Mouse (Mus musculus) stomach, embryonic 14.5 days (tissue): ENCODE measurements around the gene Acap1. TPM values are rescaled to one million over a fixed set of nuclear protein-coding genes. Genes with fewer than 3 reads are reported as not detected.
A peak's percentile ranks its signal among the peaks of the same experiment; 100 is the strongest.

ENCODE experiments used
- ATAC-seq: fragments of 200-750 bp; cut with Nextera tagmentation; 2 replicates; pipeline ENCODE4 v1.8.0; 2017; ENCODE audit warnings: low read depth, moderate TSS enrichment; ENCODE audit not compliant: insufficient number of reproducible peaks, insufficient read depth, low FRiP score
- H3K27ac ChIP-seq: fragments of 300-500 bp; sonication (generic); 2 replicates; pipeline ENCODE4 v1.5.1; 2014; ENCODE audit warnings: mild to moderate bottlenecking, low read length, moderate library complexity, mixed read lengths
- H3K27me3 ChIP-seq: fragments of 300-500 bp; sonication (generic); 2 replicates; pipeline ENCODE4 v1.6.1; 2014; ENCODE audit warnings: low read length, control low read depth, mixed read lengths; ENCODE audit not compliant: control insufficient read depth, insufficient read depth
- H3K36me3 ChIP-seq: fragments of 300-500 bp; sonication (generic); 2 replicates; pipeline ENCODE4 v1.6.1; 2014; ENCODE audit warnings: mild to moderate bottlenecking, control low read depth, low read length, moderate library complexity, mixed read lengths; ENCODE audit not compliant: control insufficient read depth, insufficient read depth
- H3K4me1 ChIP-seq: fragments of 300-500 bp; sonication (generic); 2 replicates; pipeline ENCODE4 v1.6.1; 2014; ENCODE audit warnings: low read length, control low read depth, mixed read lengths; ENCODE audit not compliant: control insufficient read depth, insufficient read depth
- H3K4me2 ChIP-seq: fragments of 300-500 bp; sonication (generic); replicated peaks from 2 replicates; pipeline ENCODE4 v1.6.1; 2014; ENCODE audit warnings: low read depth, low read length, control low read depth
- H3K4me3 ChIP-seq: fragments of 300-500 bp; sonication (generic); 2 replicates; pipeline ENCODE4 v1.5.1; 2014; ENCODE audit warnings: low read depth, low read length, control low read depth
- H3K9ac ChIP-seq: fragments of 300-500 bp; sonication (generic); replicated peaks from 2 replicates; pipeline ENCODE4 v1.6.1; 2014; ENCODE audit warnings: low read depth, mild to moderate bottlenecking, control low read depth, low read length, moderate library complexity, mixed read lengths
- H3K9me3 ChIP-seq: fragments of 300-500 bp; sonication (generic); 2 replicates; pipeline ENCODE4 v1.6.1; 2016; ENCODE audit warnings: low read depth, low read length, control low read depth; ENCODE audit not compliant: control insufficient read depth
- WGBS: fragments of 180-500 bp; shearing (Covaris S2); extraction: QIAGEN DNeasy Blood & Tissue Kit; methylation state at CpG from one replicate; pipeline ENCODE4 v1.1.7; 2014; 5-methylcytosine and 5-hydroxymethylcytosine counted together
- microRNA-seq: library from miRNA; unstranded; fragments of <30 nt; microRNA quantifications from one replicate; pipeline ENCODE4, GENCODE M21; 2016
- polyA plus RNA-seq: library from polyadenylated mRNA; unstranded; fragments of >200 nt; fragmentation: Nextera tagmentation; extraction: Ambion mirVana; gene quantifications from 2 replicates; pipeline ENCODE4 v1.2.1, GENCODE M21; 2014

Acap1 gene
- polyA plus RNA-seq, 1 experiment from 2014 or later, result 3.5 TPM

GRCm38 (mm10) chr11:69837604-69837951 is 57.8 kb downstream of the Acap1 start, which contains the start of gene Nlgn2:
Gene Nlgn2 (minus strand): TSS chr11:69837784.
- H3K4me2 ChIP-seq, result peak within 1 kb of the TSS; percentile 64
- H3K9me3 ChIP-seq, result no peaks in the 10 kb centered on the region
- H3K9ac ChIP-seq, result peak within 1 kb of the TSS; percentile 69
- H3K4me1 ChIP-seq, result peaks cover 28% of the 10 kb centered on the region
- 0% methylated on average over 11 of the region's 32 CpGs for WGBS
- H3K4me3 ChIP-seq, result peak within 1 kb of the TSS; percentile 74
- H3K27ac ChIP-seq, result peak within 1 kb of the TSS; percentile 89
- H3K27me3 ChIP-seq, result no peaks in the 10 kb centered on the region
- H3K36me3 ChIP-seq, result peaks cover 12% of the 10 kb centered on the region; the same call in 1 of the 2 replicates
- peak; percentile 56; the same call in 1 of the 2 replicates for ATAC-seq

- H3K9ac ChIP-seq, result peak overlapping the region; percentile 69
- H3K27ac ChIP-seq, result peak overlapping the region; percentile 89
- 1% methylated on average over 45 of the region's 52 CpGs for WGBS
- peaks cover 17% of the 10 kb centered on the region; the same call in 1 of the 2 replicates for H3K36me3 ChIP-seq
- no peaks in the 10 kb centered on the region for H3K27me3 ChIP-seq
- H3K4me3 ChIP-seq, result peak overlapping the region; percentile 74
- peaks cover 28% of the 10 kb centered on the region for H3K4me1 ChIP-seq
- no peaks in the 10 kb centered on the region for H3K9me3 ChIP-seq
- 0 out of 2 replicates have a peak, but pooled peaks have one; percentile 1 for ATAC-seq
- peak overlapping the region; percentile 63 for H3K4me2 ChIP-seq
Measured at GRCm38 (mm10) chr11:69836703-69837576, 58.4 kb downstream of the Acap1 start.

GRCm38 (mm10) chr11:69835966-69836335 is 59.4 kb downstream of the Acap1 start:
- Histone ChIP-seq H3K9ac (no peak overlapping the region), H3K27ac (no peak overlapping the region), H3K4me1 (peaks cover 28% of the 10 kb centered on the region), H3K4me3 (peak overlapping the region; percentile 74), H3K4me2 (peak overlapping the region; percentile 63), H3K9me3 (no peaks in the 10 kb centered on the region), H3K27me3 (no peaks in the 10 kb centered on the region), H3K36me3 (peaks cover 17% of the 10 kb centered on the region; the same call in 1 of the 2 replicates)
- WGBS, result 15% methylated on average over 4 of the region's 4 CpGs
- no peak for ATAC-seq

- ATAC-seq, result no peak
- no peak overlapping the region for H3K27ac ChIP-seq
- peaks cover 17% of the 10 kb centered on the region; the same call in 1 of the 2 replicates for H3K36me3 ChIP-seq
- H3K4me2 ChIP-seq, result peak overlapping the region; percentile 63
- H3K4me1 ChIP-seq, result peaks cover 28% of the 10 kb centered on the region
- WGBS, result 18% methylated on average over 9 of the region's 9 CpGs
- H3K4me3 ChIP-seq, result peak overlapping the region; percentile 74
- H3K9me3 ChIP-seq, result no peaks in the 10 kb centered on the region
- H3K9ac ChIP-seq, result no peak overlapping the region
- no peaks in the 10 kb centered on the region for H3K27me3 ChIP-seq
Measured at GRCm38 (mm10) chr11:69835326-69835965, 59.9 kb downstream of the Acap1 start.

- peak overlapping the region; percentile 63 for H3K4me2 ChIP-seq
- 7% methylated on average over 42 of the region's 48 CpGs for WGBS
- no peak overlapping the region for H3K27ac ChIP-seq
- no peaks in the 10 kb centered on the region for H3K27me3 ChIP-seq
- peak overlapping the region; percentile 33 for H3K4me3 ChIP-seq
- peak overlapping the region; percentile 31 for H3K9ac ChIP-seq
- ATAC-seq, result no peak
- peaks cover 20% of the 10 kb centered on the region; the same call in 1 of the 2 replicates for H3K36me3 ChIP-seq
- H3K4me1 ChIP-seq, result peaks cover 28% of the 10 kb centered on the region
- H3K9me3 ChIP-seq, result no peaks in the 10 kb centered on the region
Measured at GRCm38 (mm10) chr11:69834001-69834549, 61.3 kb downstream of the Acap1 start.

GRCm38 (mm10) chr11:69833554-69833953 is 61.8 kb downstream of the Acap1 start:
- peak overlapping the region; percentile 63 for H3K4me2 ChIP-seq
- WGBS, result 65% methylated on average over 8 of the region's 8 CpGs
- ATAC-seq, result no peak
- H3K27me3 ChIP-seq, result no peaks in the 10 kb centered on the region
- H3K4me3 ChIP-seq, result peak overlapping the region; percentile 33
- H3K4me1 ChIP-seq, result peaks cover 28% of the 10 kb centered on the region
- peak overlapping the region; percentile 31 for H3K9ac ChIP-seq
- no peaks in the 10 kb centered on the region for H3K9me3 ChIP-seq
- H3K27ac ChIP-seq, result no peak overlapping the region
- H3K36me3 ChIP-seq, result peaks cover 23% of the 10 kb centered on the region; the same call in 1 of the 2 replicates

Small RNAs within 50 kb of the gene (microRNA-seq; reads per million reads assigned to microRNA genes)
- not detected for gene Mir6924

Other genes starting within 250 kb of the Acap1 start
- gene Sox15, start 240.2 kb downstream of the Acap1 start, polyA plus RNA-seq, result 4.1 and 4.7 TPM in 2 replicates
- gene Mpdu1, start 232.9 kb downstream of the Acap1 start, polyA plus RNA-seq, result 49.9 and 50.2 TPM in 2 replicates
- gene Cd68, start 229.4 kb downstream of the Acap1 start, polyA plus RNA-seq, result 12.5 and 16.4 TPM in 2 replicates
- 654 and 666 TPM in 2 replicates for gene Eif4a1, start 223.1 kb downstream of the Acap1 start, polyA plus RNA-seq
- gene Senp3, start 213.5 kb downstream of the Acap1 start, polyA plus RNA-seq, result 88.1 and 102 TPM in 2 replicates
- 0.67 TPM in 1 of 2 replicates, not detected in the other for gene Tnfsf13, start 209.8 kb downstream of the Acap1 start, polyA plus RNA-seq
- gene Tnfsf12, start 199.7 kb downstream of the Acap1 start, polyA plus RNA-seq, result 9.9 and 11.7 TPM in 2 replicates
- gene Tnfsfm13, start 199.4 kb downstream of the Acap1 start, polyA plus RNA-seq, result 5.5 TPM in 2 replicates
- 39.3 and 43.6 TPM in 2 replicates for gene Polr2a, start 136.9 kb downstream of the Acap1 start, polyA plus RNA-seq
- gene Slc35g3, start 133.6 kb downstream of the Acap1 start, polyA plus RNA-seq, result not detected in 2 replicates
- 3.9 and 4.0 TPM in 2 replicates for gene Zbtb4, start 129.6 kb downstream of the Acap1 start, polyA plus RNA-seq
- 6.7 and 7.5 TPM in 2 replicates for gene Chrnb1, start 99.6 kb downstream of the Acap1 start, polyA plus RNA-seq
- 2.1 and 3.6 TPM in 2 replicates for gene Fgf11, start 93.7 kb downstream of the Acap1 start, polyA plus RNA-seq
- 12.2 and 15.0 TPM in 2 replicates for gene Tmem102, start 89.9 kb downstream of the Acap1 start, polyA plus RNA-seq
- not detected in 2 replicates for gene Gm39566, start 80.2 kb downstream of the Acap1 start, polyA plus RNA-seq
- not detected in 2 replicates for gene Spem2, start 77.1 kb downstream of the Acap1 start, polyA plus RNA-seq
- gene Spem1, start 73.4 kb downstream of the Acap1 start, polyA plus RNA-seq, result 0.41 TPM in 1 of 2 replicates, not detected in the other
- gene Nlgn2, start 57.8 kb downstream of the Acap1 start, polyA plus RNA-seq, result 10.6 and 11.9 TPM in 2 replicates
- 433 and 495 TPM in 2 replicates for gene Tmem256, start 57.0 kb downstream of the Acap1 start, polyA plus RNA-seq
- 102 and 110 TPM in 2 replicates for gene Plscr3, start 49.2 kb downstream of the Acap1 start, polyA plus RNA-seq
- gene Tnk1, start 36.8 kb downstream of the Acap1 start, polyA plus RNA-seq, result 11.1 TPM in 2 replicates
- not detected in 2 replicates for gene Tmem95, start 17.5 kb downstream of the Acap1 start, polyA plus RNA-seq
- 5.0 and 5.3 TPM in 2 replicates for gene Kctd11, start 14.1 kb downstream of the Acap1 start, polyA plus RNA-seq
- 8.5 and 10.4 TPM in 2 replicates for gene 2810408A11Rik, start 5.4 kb upstream of the Acap1 start, polyA plus RNA-seq
- gene Neurl4, start 5.5 kb upstream of the Acap1 start, polyA plus RNA-seq, result 12.6 and 12.7 TPM in 2 replicates
- gene Gps2, start 18.3 kb upstream of the Acap1 start, polyA plus RNA-seq, result 71.3 and 80.0 TPM in 2 replicates
- 1,510 and 1,553 TPM in 2 replicates for gene Eif5a, start 26.4 kb upstream of the Acap1 start, polyA plus RNA-seq
- 6.6 and 8.9 TPM in 2 replicates for gene Ybx2, start 40.3 kb upstream of the Acap1 start, polyA plus RNA-seq
- 31.3 and 31.5 TPM in 2 replicates for gene Slc2a4, start 52.6 kb upstream of the Acap1 start, polyA plus RNA-seq
- 196 and 205 TPM in 2 replicates for gene Cldn7, start 69.2 kb upstream of the Acap1 start, polyA plus RNA-seq
- 27.2 and 29.5 TPM in 2 replicates for gene Ctdnep1, start 85.6 kb upstream of the Acap1 start, polyA plus RNA-seq
- gene Elp5, start 87.0 kb upstream of the Acap1 start, polyA plus RNA-seq, result 104 and 111 TPM in 2 replicates
- 496 and 523 TPM in 2 replicates for gene Gabarap, start 95.6 kb upstream of the Acap1 start, polyA plus RNA-seq
- 40.2 and 47.9 TPM in 2 replicates for gene Phf23, start 100.2 kb upstream of the Acap1 start, polyA plus RNA-seq
- 29.0 and 29.9 TPM in 2 replicates for gene Dvl2, start 105.1 kb upstream of the Acap1 start, polyA plus RNA-seq
- gene Acadvl, start 119.9 kb upstream of the Acap1 start, polyA plus RNA-seq, result 61.3 and 62.7 TPM in 2 replicates
- 12.4 and 13.8 TPM in 2 replicates for gene Dlg4, start 121.4 kb upstream of the Acap1 start, polyA plus RNA-seq
- not detected in 2 replicates for gene Asgr1, start 158.5 kb upstream of the Acap1 start, polyA plus RNA-seq
- gene Asgr2, start 197.1 kb upstream of the Acap1 start, polyA plus RNA-seq, result 0.54 TPM in 1 of 2 replicates, not detected in the other
- 0.25 and 0.29 TPM in 2 replicates for gene Mgl2, start 234.8 kb upstream of the Acap1 start, polyA plus RNA-seq